Mouse (Mus musculus) hindbrain, embryonic 14.5 days (tissue): ENCODE data around the gene Ogfod2. TPM values are rescaled to one million over a fixed set of nuclear protein-coding genes. Genes with fewer than 3 reads are reported as not detected.

Experiments
- ATAC-seq: fragments of 200-750 bp; cut with Nextera tagmentation; 2 replicates; pipeline ENCODE4 v1.8.0; 2017; ENCODE audit warnings: moderate number of reproducible peaks, mild to moderate bottlenecking, moderate TSS enrichment, moderate library complexity; ENCODE audit not compliant: low FRiP score
- DNase-seq: peaks from one replicate; pipeline ENCODE4 v3.0.0-alpha.2; 2015; ENCODE audit warnings: low spot score
- H3K27ac ChIP-seq: fragments of 300-500 bp; sonication (generic); 2 replicates; pipeline ENCODE4 v1.5.1; 2014; ENCODE audit warnings: mild to moderate bottlenecking, moderate library complexity
- H3K27me3 ChIP-seq: fragments of 300-500 bp; sonication (generic); 2 replicates; pipeline ENCODE4 v1.6.1; 2014; ENCODE audit warnings: mild to moderate bottlenecking, low read length, mixed read lengths; ENCODE audit not compliant: control insufficient read depth, insufficient read depth
- H3K36me3 ChIP-seq: fragments of 300-500 bp; sonication (generic); replicated peaks from 2 replicates; pipeline ENCODE4 v1.6.1; 2014; ENCODE audit not compliant: control insufficient read depth, insufficient read depth
- H3K4me1 ChIP-seq: fragments of 300-500 bp; sonication (generic); replicated peaks from 2 replicates; pipeline ENCODE4 v1.6.1; 2014; ENCODE audit warnings: antibody characterized with exemption, low read length, mixed read lengths; ENCODE audit not compliant: control insufficient read depth, insufficient read depth
- H3K4me2 ChIP-seq: fragments of 300-500 bp; sonication (generic); replicated peaks from 2 replicates; pipeline ENCODE4 v1.6.1; 2014; ENCODE audit warnings: mild to moderate bottlenecking, moderate library complexity
- H3K4me3 ChIP-seq: fragments of 300-500 bp; sonication (generic); replicated peaks from 2 replicates; pipeline ENCODE4 v1.5.1; 2014; ENCODE audit warnings: mild to moderate bottlenecking, low read length
- H3K9ac ChIP-seq: fragments of 300-500 bp; sonication (generic); 2 replicates; pipeline ENCODE4 v1.6.1; 2014
- H3K9me3 ChIP-seq: fragments of 300-500 bp; sonication (generic); 2 replicates; pipeline ENCODE4 v1.6.1; 2016; ENCODE audit warnings: low read length; ENCODE audit not compliant: control insufficient read depth
- WGBS: fragments of 180-500 bp; shearing (Covaris S2); extraction: QIAGEN DNeasy Blood & Tissue Kit; methylation state at CpG from one replicate; pipeline ENCODE4 v1.1.7; 2014; 5-methylcytosine and 5-hydroxymethylcytosine counted together
- polyA plus RNA-seq: library from polyadenylated mRNA; unstranded; fragments of >200 nt; fragmentation: Nextera tagmentation; extraction: Ambion mirVana; gene quantifications from 2 replicates; pipeline ENCODE4 v1.2.1, GENCODE M21; 2014

Ogfod2 gene
- polyA plus RNA-seq, 1 experiment from 2014 or later = 21.8 TPM

DNA sequence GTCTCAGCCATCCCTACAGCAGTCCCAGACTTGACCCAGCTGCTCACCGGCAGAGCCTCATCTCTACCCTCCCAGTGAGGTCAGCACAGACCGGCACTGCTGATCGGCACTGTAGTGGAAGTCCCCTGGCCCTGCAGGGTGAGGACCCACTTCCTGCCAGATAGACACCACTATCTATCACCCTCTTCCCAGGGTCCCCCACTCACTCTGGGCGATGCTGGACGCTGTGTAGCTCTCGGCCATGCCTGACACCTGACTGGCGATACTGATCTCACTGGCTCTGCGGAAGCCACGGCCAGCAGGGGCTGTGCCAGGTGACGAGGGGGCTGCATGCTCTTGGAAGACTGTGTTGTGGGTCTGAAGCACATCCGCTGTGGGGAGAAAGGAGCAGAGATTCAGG lies 13.0 kb downstream of the Ogfod2 start:
- WGBS = 88% methylated on average over 11 of the region's 11 CpGs
- ATAC-seq = no peak
- H3K27ac ChIP-seq = no peak overlapping the region
- H3K36me3 ChIP-seq = peaks cover 94% of the 10 kb centered on the region
- H3K4me2 ChIP-seq = no peak overlapping the region
- no peaks in the 10 kb centered on the region for H3K9me3 ChIP-seq
- no peak overlapping the region for H3K9ac ChIP-seq
- H3K27me3 ChIP-seq = no peaks in the 10 kb centered on the region
- H3K4me1 ChIP-seq = no peaks in the 10 kb centered on the region
- H3K4me3 ChIP-seq = no peak overlapping the region
- DNase-seq = no peak

DNA sequence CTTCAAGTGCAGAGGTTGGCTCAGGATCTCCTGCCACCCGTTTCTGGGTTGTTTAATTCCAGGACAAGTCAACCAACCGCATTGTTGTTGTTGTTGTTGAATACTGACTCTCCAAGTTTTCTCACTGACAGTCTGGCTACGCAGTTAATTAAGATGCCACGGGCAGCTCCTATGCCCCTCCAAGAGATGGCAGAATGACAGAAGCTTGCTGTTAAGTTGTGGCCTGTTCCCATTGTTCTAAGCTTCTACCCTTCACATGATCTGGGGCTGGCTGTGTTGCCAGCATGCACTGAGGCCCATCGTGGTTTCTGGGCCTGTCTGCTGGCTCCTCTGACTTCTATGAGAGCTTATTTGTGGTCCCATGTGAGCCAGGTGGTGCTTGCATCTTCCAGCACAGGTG lies 22.2 kb downstream of the Ogfod2 start:
- Histone ChIP-seq H3K4me2 (no peak overlapping the region), H3K27ac (no peak overlapping the region), H3K36me3 (peaks cover 59% of the 10 kb centered on the region), H3K27me3 (no peaks in the 10 kb centered on the region), H3K9ac (no peak overlapping the region), H3K4me3 (no peak overlapping the region), H3K4me1 (no peaks in the 10 kb centered on the region), H3K9me3 (no peaks in the 10 kb centered on the region)
- ATAC-seq (no peak), DNase-seq (no peak)
- 83% methylated on average over 5 of the region's 5 CpGs for WGBS

DNA sequence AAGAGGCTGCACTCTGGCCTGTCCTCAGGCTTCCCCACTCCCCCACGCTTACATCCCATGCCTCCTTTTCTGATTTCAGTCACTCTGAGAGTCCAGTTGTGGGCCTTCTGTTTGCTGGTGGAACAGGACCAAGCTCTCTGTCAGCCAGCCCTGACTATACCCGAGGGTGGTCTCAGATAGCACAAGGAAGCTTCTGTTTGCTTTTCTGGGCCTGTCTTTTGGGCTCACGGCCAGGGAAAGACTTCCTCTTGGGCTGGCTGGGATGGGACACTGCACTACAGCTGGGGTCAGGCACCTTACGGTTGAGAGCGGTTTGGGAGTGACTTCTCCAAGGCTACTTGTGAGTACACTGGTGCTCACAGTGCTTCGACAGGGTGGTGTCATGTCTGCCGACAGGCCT lies 26.0 kb downstream of the Ogfod2 start:
- no peak overlapping the region for H3K4me2 ChIP-seq
- DNase-seq (no peak), ATAC-seq (no peak)
- no peak overlapping the region for H3K27ac ChIP-seq
- H3K27me3 ChIP-seq = no peaks in the 10 kb centered on the region
- 77% methylated on average over 7 of the region's 7 CpGs for WGBS
- H3K36me3 ChIP-seq = peaks cover 55% of the 10 kb centered on the region
- H3K4me3 ChIP-seq = no peak overlapping the region
- H3K9me3 ChIP-seq = no peaks in the 10 kb centered on the region
- H3K9ac ChIP-seq = no peak overlapping the region
- H3K4me1 ChIP-seq = no peaks in the 10 kb centered on the region

DNA sequence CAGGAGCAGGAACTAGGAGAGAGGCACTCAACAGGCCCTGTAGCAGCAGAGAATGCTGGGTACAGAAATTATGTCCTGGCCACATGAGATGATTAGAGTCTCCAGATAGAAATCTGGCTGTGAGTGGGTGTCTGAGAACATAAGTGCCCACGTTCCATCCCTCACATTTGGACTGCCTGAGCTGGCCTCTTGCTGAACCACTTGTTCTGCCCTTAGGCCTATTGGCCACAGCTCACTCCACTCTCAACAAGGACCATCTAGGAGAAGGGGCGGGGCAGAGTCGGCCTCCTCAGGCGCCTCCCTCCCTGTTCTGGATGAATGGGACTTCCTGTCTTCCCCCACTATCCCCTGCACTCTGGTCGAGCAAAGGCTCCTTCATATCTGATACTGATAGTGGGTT lies 36.9 kb downstream of the Ogfod2 start:
- no peak overlapping the region for H3K9ac ChIP-seq
- no peak overlapping the region for H3K4me3 ChIP-seq
- no peak for ATAC-seq
- no peaks in the 10 kb centered on the region for H3K27me3 ChIP-seq
- no peak overlapping the region for H3K4me2 ChIP-seq
- peaks cover 15% of the 10 kb centered on the region for H3K36me3 ChIP-seq
- no peaks in the 10 kb centered on the region for H3K9me3 ChIP-seq
- H3K4me1 ChIP-seq = no peaks in the 10 kb centered on the region
- 63% methylated on average over 5 of the region's 5 CpGs for WGBS
- H3K27ac ChIP-seq = no peak overlapping the region
- DNase-seq = no peak

DNA sequence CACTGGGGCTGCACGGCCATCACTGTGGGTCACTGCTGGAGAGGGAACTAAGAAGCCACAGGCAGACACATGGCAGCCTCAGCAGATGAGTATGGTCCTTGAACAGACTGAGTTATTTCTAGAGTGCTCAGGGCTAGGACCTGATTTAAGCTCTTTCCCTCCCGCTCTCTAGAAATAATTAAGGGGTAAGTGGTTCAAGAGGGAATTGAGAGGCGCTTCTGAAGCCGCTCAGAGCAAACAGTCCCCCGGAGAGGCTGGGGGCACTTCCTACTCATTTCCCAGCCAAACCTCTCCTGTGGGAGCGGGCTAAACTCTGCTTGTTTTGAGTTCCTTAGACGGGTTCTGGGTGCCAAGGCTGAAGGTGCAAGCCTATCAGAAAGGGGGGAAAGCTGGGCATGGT lies 38.8 kb downstream of the Ogfod2 start:
- DNase-seq (no peak), ATAC-seq (no peak)
- WGBS = 89% methylated on average over 7 of the region's 7 CpGs
- no peak overlapping the region for H3K4me2 ChIP-seq
- no peak overlapping the region for H3K4me3 ChIP-seq
- H3K4me1 ChIP-seq = no peaks in the 10 kb centered on the region
- peaks cover 15% of the 10 kb centered on the region for H3K36me3 ChIP-seq
- H3K9me3 ChIP-seq = no peaks in the 10 kb centered on the region
- H3K9ac ChIP-seq = no peak overlapping the region
- no peaks in the 10 kb centered on the region for H3K27me3 ChIP-seq
- no peak overlapping the region for H3K27ac ChIP-seq

DNA sequence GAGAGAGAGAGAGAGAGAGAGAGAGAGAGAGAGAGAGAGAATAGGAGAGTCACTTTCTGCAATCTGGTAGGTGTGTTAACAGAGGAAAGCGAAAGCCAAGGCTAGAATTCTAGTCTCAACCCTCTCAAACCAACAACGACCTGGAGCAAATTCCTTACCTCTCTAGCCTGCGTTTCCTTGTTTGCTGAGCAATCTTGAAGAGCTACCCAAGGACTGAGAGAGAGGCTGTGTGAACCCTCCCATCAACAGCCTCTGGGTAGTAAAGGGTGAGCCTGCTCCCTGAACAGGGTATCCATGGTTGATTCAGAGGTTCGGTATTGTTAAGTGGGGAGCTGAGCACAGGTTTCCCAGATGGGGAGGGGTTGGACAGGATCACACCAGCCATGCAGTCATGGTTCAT lies 40.6 kb downstream of the Ogfod2 start:
- no peak overlapping the region for H3K4me3 ChIP-seq
- H3K27me3 ChIP-seq = no peaks in the 10 kb centered on the region
- H3K9ac ChIP-seq = no peak overlapping the region
- no peak for DNase-seq
- 91% methylated on average over 4 of the region's 4 CpGs for WGBS
- no peaks in the 10 kb centered on the region for H3K4me1 ChIP-seq
- no peak overlapping the region for H3K27ac ChIP-seq
- peaks cover 9% of the 10 kb centered on the region for H3K36me3 ChIP-seq
- ATAC-seq = no peak
- no peaks in the 10 kb centered on the region for H3K9me3 ChIP-seq
- no peak overlapping the region for H3K4me2 ChIP-seq

DNA sequence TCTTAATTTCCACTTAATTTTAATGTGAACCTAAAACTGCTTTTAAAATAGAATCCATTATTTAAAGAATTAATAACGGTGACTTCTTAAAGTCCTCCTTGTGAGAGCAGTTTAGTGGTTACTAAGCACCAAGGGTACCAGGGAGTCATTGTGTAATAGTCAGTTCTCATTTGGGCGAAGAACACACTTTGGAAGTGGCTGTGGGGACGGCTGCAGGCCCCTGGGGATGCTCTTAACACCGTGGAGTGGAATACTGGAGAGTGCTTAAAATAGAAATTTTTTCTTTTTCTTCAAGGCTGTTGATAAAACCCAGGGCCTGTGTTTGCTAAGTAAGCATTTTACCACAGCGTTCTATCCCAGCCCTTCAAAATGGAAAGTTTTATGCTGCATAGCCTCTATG lies 43.8 kb downstream of the Ogfod2 start:
- no peak for ATAC-seq
- Histone ChIP-seq H3K4me3 (no peak overlapping the region), H3K36me3 (peaks cover 6% of the 10 kb centered on the region), H3K27me3 (no peaks in the 10 kb centered on the region), H3K27ac (no peak overlapping the region), H3K4me2 (no peak overlapping the region), H3K4me1 (no peaks in the 10 kb centered on the region), H3K9ac (no peak overlapping the region), H3K9me3 (no peaks in the 10 kb centered on the region)
- no peak for DNase-seq
- 79% methylated on average over 5 of the region's 5 CpGs for WGBS

DNA sequence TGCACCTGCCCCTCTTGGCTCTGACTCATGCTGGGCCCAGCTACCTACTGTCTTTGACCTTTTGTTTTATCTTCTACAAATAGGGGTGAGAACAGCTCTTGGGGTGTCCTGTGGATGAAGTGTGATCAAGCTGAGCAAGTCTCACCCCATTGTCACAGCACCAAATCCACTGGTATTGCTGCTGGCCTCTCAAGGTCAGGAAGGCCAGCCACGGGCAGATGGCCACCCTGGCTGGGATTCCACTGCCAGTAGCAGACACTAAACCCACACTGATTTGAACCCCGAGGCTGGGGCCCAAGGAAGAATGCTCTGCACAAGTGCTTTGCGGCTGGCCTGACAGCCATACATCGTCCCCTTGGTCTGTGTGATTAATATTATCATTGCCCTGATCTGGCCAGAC lies 46.2 kb downstream of the Ogfod2 start:
- no peaks in the 10 kb centered on the region for H3K9me3 ChIP-seq
- no peak overlapping the region for H3K4me2 ChIP-seq
- H3K9ac ChIP-seq = no peak overlapping the region
- 78% methylated on average over 4 of the region's 4 CpGs for WGBS
- peaks cover 6% of the 10 kb centered on the region; the same call in 1 of the 2 replicates for H3K4me1 ChIP-seq
- DNase-seq = no peak
- H3K36me3 ChIP-seq = no peaks in the 10 kb centered on the region
- no peak for ATAC-seq
- H3K27ac ChIP-seq = no peak overlapping the region
- no peaks in the 10 kb centered on the region for H3K27me3 ChIP-seq
- H3K4me3 ChIP-seq = no peak overlapping the region

DNA sequence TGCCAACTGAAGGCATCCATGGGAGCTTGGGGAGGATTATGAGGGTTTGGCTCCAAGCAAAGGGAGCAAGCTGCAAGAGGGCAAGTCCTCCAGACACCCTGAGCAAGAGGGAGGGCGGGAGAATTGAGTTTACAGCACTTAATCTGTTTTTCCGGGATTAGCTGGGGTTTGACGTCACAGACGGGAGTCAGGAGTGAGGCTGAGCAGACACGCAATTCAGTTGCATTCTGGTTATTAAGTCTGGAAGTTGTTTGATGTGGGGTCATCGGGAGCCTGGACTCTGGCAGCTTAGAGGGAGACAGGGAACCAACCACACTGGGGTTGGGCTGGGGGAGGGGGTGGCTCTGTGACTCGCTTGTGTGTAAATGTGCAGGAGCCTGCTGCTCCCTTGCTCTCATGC lies 47.4 kb downstream of the Ogfod2 start:
- H3K9me3 ChIP-seq = no peaks in the 10 kb centered on the region
- DNase-seq (no peak), ATAC-seq (no peak)
- no peak overlapping the region for H3K4me2 ChIP-seq
- WGBS = 57% methylated on average over 7 of the region's 7 CpGs
- H3K27me3 ChIP-seq = no peaks in the 10 kb centered on the region
- no peak overlapping the region for H3K9ac ChIP-seq
- peaks cover 17% of the 10 kb centered on the region for H3K4me1 ChIP-seq
- no peak overlapping the region for H3K4me3 ChIP-seq
- H3K27ac ChIP-seq = no peak overlapping the region
- no peaks in the 10 kb centered on the region for H3K36me3 ChIP-seq

DNA sequence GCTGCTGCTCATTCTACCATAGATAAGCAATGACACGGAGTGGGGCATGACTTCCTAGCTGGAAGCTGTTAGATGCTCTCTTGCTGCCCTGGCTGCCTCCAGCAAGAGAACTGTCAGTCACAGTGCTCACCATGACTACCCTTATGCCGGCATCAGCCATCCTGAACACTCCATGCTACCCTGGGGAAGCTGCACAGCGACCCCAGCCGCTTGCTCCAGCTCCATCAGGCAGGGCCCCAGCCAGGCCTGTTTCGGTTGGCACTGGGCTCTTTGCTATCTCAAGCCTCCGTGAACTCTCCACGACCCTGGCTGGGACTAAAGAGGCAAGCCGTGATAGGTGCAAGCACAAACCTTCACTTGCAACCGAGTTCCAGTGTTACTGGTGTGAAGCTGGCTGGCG lies 49.7 kb downstream of the Ogfod2 start:
- ATAC-seq (peak; percentile 51; the same call in 1 of the 2 replicates), DNase-seq (peak; percentile 33)
- Histone ChIP-seq H3K27ac (peak overlapping the region; percentile 3; the same call in 1 of the 2 replicates), H3K27me3 (no peaks in the 10 kb centered on the region), H3K4me2 (no peak overlapping the region), H3K9me3 (no peaks in the 10 kb centered on the region), H3K36me3 (no peaks in the 10 kb centered on the region), H3K4me1 (peaks cover 41% of the 10 kb centered on the region), H3K4me3 (no peak overlapping the region), H3K9ac (no peak overlapping the region)
- WGBS = 36% methylated on average over 10 of the region's 10 CpGs
